Mouse (Mus musculus) hindbrain, embryonic 11.5 days (tissue): ENCODE results near the gene Plcd1. TPM values are rescaled to one million over a fixed set of nuclear protein-coding genes. Genes with fewer than 3 reads are reported as not detected.

Experiments
- ATAC-seq: fragments of 200-750 bp; cut with Nextera tagmentation; 2 replicates; pipeline ENCODE4 v1.8.0; 2017; ENCODE audit warnings: mild to moderate bottlenecking, moderate TSS enrichment, moderate library complexity; ENCODE audit not compliant: low FRiP score
- DNase-seq: peaks from one replicate; pipeline ENCODE4 v3.0.0-alpha.2; 2015; ENCODE audit warnings: low spot score
- H3K27ac ChIP-seq: fragments of 300-500 bp; sonication (generic); 2 replicates; pipeline ENCODE4 v1.5.1; 2014; ENCODE audit warnings: mild to moderate bottlenecking, low read depth, low read length
- H3K27me3 ChIP-seq: fragments of 300-500 bp; sonication (generic); 2 replicates; pipeline ENCODE4 v1.6.1; 2014; ENCODE audit warnings: mild to moderate bottlenecking, low read length, moderate library complexity, mixed read lengths; ENCODE audit not compliant: control insufficient read depth, insufficient read depth
- H3K36me3 ChIP-seq: fragments of 300-500 bp; sonication (generic); 2 replicates; pipeline ENCODE4 v1.6.1; 2014; ENCODE audit warnings: mild to moderate bottlenecking, low read length, moderate library complexity, mixed read lengths; ENCODE audit not compliant: control insufficient read depth, insufficient read depth
- H3K4me1 ChIP-seq: fragments of 300-500 bp; sonication (generic); replicated peaks from 2 replicates; pipeline ENCODE4 v1.6.1; 2014; ENCODE audit warnings: low read length, mixed read lengths; ENCODE audit not compliant: control insufficient read depth, insufficient read depth
- H3K4me2 ChIP-seq: fragments of 300-500 bp; sonication (generic); replicated peaks from 2 replicates; pipeline ENCODE4 v1.6.1; 2014; ENCODE audit warnings: mild to moderate bottlenecking, low read depth, low read length
- H3K4me3 ChIP-seq: fragments of 300-500 bp; sonication (generic); 2 replicates; pipeline ENCODE4 v1.5.1; 2014; ENCODE audit warnings: low read depth, low read length
- H3K9ac ChIP-seq: fragments of 300-500 bp; sonication (generic); 2 replicates; pipeline ENCODE4 v1.6.1; 2014; ENCODE audit warnings: low read depth, low read length
- H3K9me3 ChIP-seq: fragments of 300-500 bp; sonication (generic); 2 replicates; pipeline ENCODE4 v1.6.1; 2016; ENCODE audit warnings: low read length; ENCODE audit not compliant: control insufficient read depth
- WGBS: fragments of 180-500 bp; shearing (Covaris S2); extraction: QIAGEN DNeasy Blood & Tissue Kit; methylation state at CpG from one replicate; pipeline ENCODE4 v1.1.7; 2014; 5-methylcytosine and 5-hydroxymethylcytosine counted together
- polyA plus RNA-seq: library from polyadenylated mRNA; unstranded; fragments of >200 nt; fragmentation: Nextera tagmentation; extraction: Ambion mirVana; gene quantifications from 2 replicates; pipeline ENCODE4 v1.2.1, GENCODE M21; 2014

Plcd1 gene
- polyA plus RNA-seq, 1 experiment from 2014 or later = 27.7 TPM

- Histone ChIP-seq H3K27ac (no peak overlapping the region), H3K9me3 (no peaks in the 10 kb centered on the region), H3K4me2 (no peak overlapping the region), H3K4me3 (no peak overlapping the region), H3K9ac (no peak overlapping the region), H3K27me3 (no peaks in the 10 kb centered on the region), H3K36me3 (no peaks in the 10 kb centered on the region), H3K4me1 (no peaks in the 10 kb centered on the region)
- ATAC-seq (peak; percentile 42; the same call in 1 of the 2 replicates), DNase-seq (peak; percentile 87)
- 6% methylated on average over 6 of the region's 6 CpGs for WGBS
These were observed 25.7 kb downstream of the Plcd1 start for GRCm38 (mm10) chr9:119067601-119068000.

- ATAC-seq = no peak
- 69% methylated on average over 4 of the region's 4 CpGs for WGBS
- Histone ChIP-seq H3K27me3 (no peaks in the 10 kb centered on the region), H3K9me3 (no peaks in the 10 kb centered on the region), H3K4me2 (no peak overlapping the region), H3K36me3 (no peaks in the 10 kb centered on the region), H3K9ac (no peak overlapping the region), H3K4me1 (no peaks in the 10 kb centered on the region), H3K4me3 (no peak overlapping the region), H3K27ac (no peak overlapping the region)
- no peak for DNase-seq
These were observed 29.0 kb downstream of the Plcd1 start for GRCm38 (mm10) chr9:119064296-119064695.

GRCm38 (mm10) chr9:119063036-119063644, 30.2 kb downstream of the Plcd1 start:
- 32% methylated on average over 19 of the region's 19 CpGs for WGBS
- no peak for DNase-seq

GRCm38 (mm10) chr9:119060701-119061100, 32.6 kb downstream of the Plcd1 start:
- WGBS = 91% methylated on average over 10 of the region's 10 CpGs
- Histone ChIP-seq H3K9ac (no peak overlapping the region), H3K4me1 (no peaks in the 10 kb centered on the region), H3K27ac (no peak overlapping the region), H3K4me2 (no peak overlapping the region), H3K27me3 (no peaks in the 10 kb centered on the region), H3K4me3 (no peak overlapping the region), H3K9me3 (no peaks in the 10 kb centered on the region), H3K36me3 (no peaks in the 10 kb centered on the region)
- no peak for DNase-seq
- no peak for ATAC-seq

More at GRCm38 (mm10) chr9:119063036-119063644, 30.2 kb downstream of the Plcd1 start:
- Histone ChIP-seq H3K4me3 (no peak overlapping the region), H3K9ac (no peak overlapping the region), H3K9me3 (no peaks in the 10 kb centered on the region), H3K36me3 (no peaks in the 10 kb centered on the region), H3K4me1 (no peaks in the 10 kb centered on the region), H3K27me3 (no peaks in the 10 kb centered on the region), H3K4me2 (no peak overlapping the region), H3K27ac (no peak overlapping the region)
- ATAC-seq = no peak

GRCm38 (mm10) chr9:119058245-119058644, 35.1 kb downstream of the Plcd1 start:
- DNase-seq = no peak
- no peak overlapping the region for H3K4me2 ChIP-seq
- no peak overlapping the region for H3K4me3 ChIP-seq
- H3K27me3 ChIP-seq = peaks cover 6% of the 10 kb centered on the region
- 84% methylated on average over 7 of the region's 7 CpGs for WGBS
- no peak for ATAC-seq
- H3K9ac ChIP-seq = no peak overlapping the region
- H3K27ac ChIP-seq = no peak overlapping the region
- H3K36me3 ChIP-seq = no peaks in the 10 kb centered on the region
- no peaks in the 10 kb centered on the region for H3K9me3 ChIP-seq
- H3K4me1 ChIP-seq = no peaks in the 10 kb centered on the region

GRCm38 (mm10) chr9:119055336-119055735, 38.0 kb downstream of the Plcd1 start:
- Histone ChIP-seq H3K9me3 (no peaks in the 10 kb centered on the region), H3K36me3 (no peaks in the 10 kb centered on the region), H3K4me3 (no peak overlapping the region), H3K4me1 (peaks cover 3% of the 10 kb centered on the region; the same call in 1 of the 2 replicates), H3K4me2 (no peak overlapping the region), H3K27me3 (peaks cover 6% of the 10 kb centered on the region), H3K27ac (no peak overlapping the region), H3K9ac (no peak overlapping the region)
- no peak for ATAC-seq
- 82% methylated on average over 4 of the region's 4 CpGs for WGBS
- no peak for DNase-seq

- Histone ChIP-seq H3K4me3 (no peak overlapping the region), H3K9ac (no peak overlapping the region), H3K36me3 (no peaks in the 10 kb centered on the region), H3K9me3 (no peaks in the 10 kb centered on the region), H3K27me3 (peaks cover 6% of the 10 kb centered on the region), H3K4me1 (peaks cover 3% of the 10 kb centered on the region; the same call in 1 of the 2 replicates), H3K4me2 (no peak overlapping the region), H3K27ac (no peak overlapping the region)
- no peak for ATAC-seq
- DNase-seq = no peak
- WGBS = 70% methylated on average over 9 of the region's 9 CpGs
These were observed 39.2 kb downstream of the Plcd1 start for GRCm38 (mm10) chr9:119053964-119054576.

- peak within 1 kb of the TSS; percentile 50 for H3K4me2 ChIP-seq
- peaks cover 6% of the 10 kb centered on the region for H3K27me3 ChIP-seq
- H3K36me3 ChIP-seq = no peaks in the 10 kb centered on the region
- DNase-seq (peak; percentile 59), ATAC-seq (peak; percentile 82)
- H3K9me3 ChIP-seq = no peaks in the 10 kb centered on the region
- WGBS = 17% methylated on average over 22 of the region's 22 CpGs
- H3K4me3 ChIP-seq = peak within 1 kb of the TSS; percentile 27
- H3K27ac ChIP-seq = no peak within 1 kb of the TSS
- peaks cover 3% of the 10 kb centered on the region; the same call in 1 of the 2 replicates for H3K4me1 ChIP-seq
- peak within 1 kb of the TSS; percentile 31; the same call in 1 of the 2 replicates for H3K9ac ChIP-seq
These were observed 41.0 kb downstream of the Plcd1 start, which contains the start of gene Vill for GRCm38 (mm10) chr9:119052154-119052944. TSS of gene Vill (plus strand) at chr9:119052778.
